Mouse (Mus musculus): ENCODE results near the gene Clec4g. TPM values are rescaled to one million over a fixed set of nuclear protein-coding genes. Genes with fewer than 3 reads are reported as not detected.
A peak's percentile ranks its signal among the peaks of the same experiment; 100 is the strongest.
"Not testable (repeated sequence)": the region's sequence is repeated elsewhere in the genome, so short reads cannot be mapped to it uniquely, and the experiment has no call there.

The Clec4g gene
- polyA plus RNA-seq (2012; rRNA removed) (2.8 and 3.5 TPM in 2 replicates), polyA plus RNA-seq (2014; fragmentation: Nextera tagmentation; extraction: Ambion mirVana) (3.6 and 4.2 TPM in 2 replicates)

DNA sequence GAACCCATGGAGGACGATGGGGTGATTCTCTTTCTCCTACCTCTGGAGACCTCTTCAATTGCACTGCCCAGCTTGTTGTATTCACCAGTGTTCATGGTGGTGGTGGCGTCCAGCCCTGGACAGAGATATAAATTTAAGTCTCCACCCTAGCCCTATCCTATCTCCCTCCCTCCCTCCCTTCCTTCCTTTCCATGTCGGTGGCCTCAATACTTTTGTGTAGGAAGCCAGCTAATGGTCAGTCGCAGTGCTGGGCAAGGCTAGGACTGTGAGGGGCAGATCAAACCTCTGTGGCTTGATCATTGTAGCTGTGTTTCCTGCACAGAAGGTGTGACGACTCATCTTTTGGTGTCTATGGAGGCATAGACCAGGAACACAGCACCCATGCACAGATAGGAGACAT lies at the start of gene Clec4g:
Gene Clec4g, minus strand, starts transcription at position 101 of the 400 bp plus-strand sequence.
- Histone ChIP-seq H3K27ac (no peak within 1 kb of the TSS), H3K27me3 (ENCODE audit: control insufficient read depth, insufficient read depth, low read length) (no peaks in the 10 kb centered on the region), H3K9ac (replicated peaks) (no peak within 1 kb of the TSS), H3K4me2 (ENCODE audit: low read depth) (no peak within 1 kb of the TSS), H3K4me3 (ENCODE audit: insufficient read depth in 1 of 2, low read depth in 2 of 2, low read length in 2 of 2) (no peak within 1 kb of the TSS), H3K9me3 (ENCODE audit: control insufficient read depth, low read length) (no peaks in the 10 kb centered on the region), H3K36me3 (replicated peaks; ENCODE audit: control insufficient read depth, insufficient read depth, low read depth) (no peaks in the 10 kb centered on the region), H3K4me1 (replicated peaks; ENCODE audit: control insufficient read depth in 2 of 2, insufficient read depth in 2 of 2, low read length in 1 of 2) (peaks cover 0 to 12% of the 10 kb centered on the region in 2 experiments; a peak in 3 of 4 replicates)
- WGBS (ENCODE audit: insufficient replicate concordance) = 33% methylated on average over 5 of the region's 5 CpGs
- no peak for TF ChIP-seq EP300 (IDR thresholded peaks at IDR 0.05; ENCODE audit: low read depth)
- no peak for TF ChIP-seq CTCF (IDR thresholded peaks at IDR 0.05; ENCODE audit: low read depth)
- ATAC-seq (ENCODE audit: insufficient read depth) = no peak
- DNase-seq (ENCODE audit: low read depth in 3 of 3, low spot score in 3 of 3) = no peak

DNA sequence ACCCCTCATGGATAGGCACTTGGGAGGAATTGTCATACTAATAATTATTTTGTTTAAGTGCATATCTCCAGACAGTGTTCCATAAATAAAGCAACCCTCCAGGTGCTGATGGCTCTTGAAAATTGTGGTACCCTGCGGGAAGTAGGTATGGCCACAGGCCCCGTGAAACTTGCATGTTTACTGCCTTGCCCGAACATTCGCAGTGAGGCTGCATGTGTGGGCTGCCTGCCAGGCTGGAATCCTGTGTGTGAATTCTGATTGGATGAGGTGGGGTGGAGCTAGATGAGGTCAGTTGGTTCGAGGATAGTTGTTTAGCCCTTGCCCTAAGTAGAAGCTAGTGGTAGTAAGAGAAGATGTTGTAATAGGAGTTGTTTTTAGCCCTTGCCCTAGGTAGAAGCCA lies 48.2 kb upstream of the Clec4g start:
- H3K4me1 ChIP-seq (replicated peaks; ENCODE audit: control insufficient read depth in 2 of 2, insufficient read depth in 2 of 2, low read length in 1 of 2); H3K4me2 ChIP-seq (ENCODE audit: low read depth); H3K9ac ChIP-seq (replicated peaks); H3K27ac ChIP-seq; H3K27me3 ChIP-seq (ENCODE audit: control insufficient read depth, insufficient read depth, low read length); ATAC-seq (ENCODE audit: insufficient read depth); DNase-seq (ENCODE audit: low read depth in 3 of 3, low spot score in 3 of 3); H3K36me3 ChIP-seq (replicated peaks; ENCODE audit: control insufficient read depth, insufficient read depth, low read depth); H3K9me3 ChIP-seq (ENCODE audit: control insufficient read depth, low read length); H3K4me3 ChIP-seq (ENCODE audit: insufficient read depth in 1 of 2, low read depth in 2 of 2, low read length in 2 of 2): not testable (repeated sequence)
- 67% methylated on average over 5 of the region's 5 CpGs for WGBS (ENCODE audit: insufficient replicate concordance)

- ATAC-seq (ENCODE audit: insufficient read depth) (peak; percentile 100), DNase-seq (ENCODE audit: low read depth in 3 of 3, low spot score in 3 of 3) (peak; percentile 92 to 96 (median 94))
- Histone ChIP-seq H3K9ac (replicated peaks) (no peak overlapping the region), H3K4me3 (ENCODE audit: insufficient read depth in 1 of 2, low read depth in 2 of 2, low read length in 2 of 2) (no peak overlapping the region), H3K9me3 (ENCODE audit: control insufficient read depth, low read length) (no peaks in the 10 kb centered on the region), H3K27ac (no peak overlapping the region), H3K36me3 (replicated peaks; ENCODE audit: control insufficient read depth, insufficient read depth, low read depth) (no peaks in the 10 kb centered on the region), H3K27me3 (ENCODE audit: control insufficient read depth, insufficient read depth, low read length) (no peaks in the 10 kb centered on the region), H3K4me1 (replicated peaks; ENCODE audit: control insufficient read depth in 2 of 2, insufficient read depth in 2 of 2, low read length in 1 of 2) (no peaks in the 10 kb centered on the region), H3K4me2 (ENCODE audit: low read depth) (no peak overlapping the region)
- WGBS (ENCODE audit: insufficient replicate concordance) = 54% methylated on average over 18 of the region's 18 CpGs
- TF ChIP-seq EP300 (IDR thresholded peaks at IDR 0.05; ENCODE audit: low read depth) (no peak), CTCF (IDR thresholded peaks at IDR 0.05; ENCODE audit: low read depth) (no peak)
Observed at GRCm38 (mm10) chr8:3754261-3754850, 33.9 kb upstream of the Clec4g start.

DNA sequence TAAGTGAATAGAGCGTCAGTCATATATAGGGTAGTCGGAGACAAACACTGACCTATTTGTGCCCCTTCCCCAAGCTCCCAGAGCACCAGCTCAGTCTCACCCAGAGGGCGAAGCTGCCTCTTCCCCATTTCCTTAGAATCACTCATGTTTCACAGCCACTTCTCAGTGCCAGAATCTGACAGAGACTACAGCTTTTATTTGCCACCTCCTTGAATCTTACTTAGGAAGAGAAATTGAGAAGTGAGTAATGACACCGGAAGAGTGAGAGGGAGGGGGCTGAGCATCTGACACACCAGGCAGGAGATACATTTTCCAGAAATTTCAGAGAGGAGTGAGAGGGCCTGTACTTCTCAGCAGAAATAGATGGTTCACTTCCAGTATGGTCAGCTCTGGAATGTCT lies 28.3 kb upstream of the Clec4g start, which contains the start of gene Cd209a:
Gene Cd209a, minus strand, starts transcription at position 224 of the 400 bp plus-strand sequence.
- no peaks in the 10 kb centered on the region for H3K4me1 ChIP-seq (replicated peaks; ENCODE audit: control insufficient read depth in 2 of 2, insufficient read depth in 2 of 2, low read length in 1 of 2)
- H3K4me2 ChIP-seq (ENCODE audit: low read depth) = no peak within 1 kb of the TSS
- no peaks in the 10 kb centered on the region for H3K36me3 ChIP-seq (replicated peaks; ENCODE audit: control insufficient read depth, insufficient read depth, low read depth)
- no peak within 1 kb of the TSS for H3K9ac ChIP-seq (replicated peaks)
- no peaks in the 10 kb centered on the region for H3K27me3 ChIP-seq (ENCODE audit: control insufficient read depth, insufficient read depth, low read length)
- no peak within 1 kb of the TSS for H3K27ac ChIP-seq
- 58% methylated on average over 4 of the region's 4 CpGs for WGBS (ENCODE audit: insufficient replicate concordance)
- ATAC-seq (ENCODE audit: insufficient read depth) (no peak), DNase-seq (ENCODE audit: low read depth in 3 of 3, low spot score in 3 of 3) (no peak)
- no peaks in the 10 kb centered on the region for H3K9me3 ChIP-seq (ENCODE audit: control insufficient read depth, low read length)
- H3K4me3 ChIP-seq (ENCODE audit: insufficient read depth in 1 of 2, low read depth in 2 of 2, low read length in 2 of 2) = no peak within 1 kb of the TSS
- no peak for TF ChIP-seq CTCF (IDR thresholded peaks at IDR 0.05; ENCODE audit: low read depth)
- no peak for TF ChIP-seq EP300 (IDR thresholded peaks at IDR 0.05; ENCODE audit: low read depth)

DNA sequence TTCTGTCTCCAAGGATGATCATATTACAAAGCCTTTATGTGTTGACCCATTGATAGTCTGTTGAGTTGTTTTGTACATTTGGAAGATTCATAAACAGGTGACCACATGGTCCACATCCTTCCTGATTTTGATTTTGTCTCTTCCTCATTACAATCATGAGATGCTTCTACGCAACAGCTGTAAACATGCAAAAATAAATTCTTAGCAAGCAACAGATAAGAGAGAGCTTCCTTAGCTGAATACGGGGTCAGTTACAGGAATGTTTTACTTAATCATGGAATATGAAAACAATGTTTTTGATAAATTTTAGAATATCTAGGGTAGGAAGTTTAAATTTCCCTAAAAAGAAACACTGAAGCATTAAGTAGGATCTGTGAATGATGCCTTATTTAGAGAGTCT lies 16.5 kb upstream of the Clec4g start:
- WGBS (ENCODE audit: insufficient replicate concordance) = 57% methylated on average over 2 of the region's 2 CpGs
- ATAC-seq (ENCODE audit: insufficient read depth) (no peak), DNase-seq (ENCODE audit: low read depth in 3 of 3, low spot score in 3 of 3) (no peak)
- Histone ChIP-seq H3K27me3 (ENCODE audit: control insufficient read depth, insufficient read depth, low read length) (no peaks in the 10 kb centered on the region), H3K36me3 (replicated peaks; ENCODE audit: control insufficient read depth, insufficient read depth, low read depth) (no peaks in the 10 kb centered on the region), H3K9me3 (ENCODE audit: control insufficient read depth, low read length) (no peaks in the 10 kb centered on the region), H3K4me2 (ENCODE audit: low read depth) (no peak overlapping the region), H3K4me1 (replicated peaks; ENCODE audit: control insufficient read depth in 2 of 2, insufficient read depth in 2 of 2, low read length in 1 of 2) (peaks cover 7 to 24% of the 10 kb centered on the region in 2 experiments), H3K27ac (no peak overlapping the region), H3K9ac (replicated peaks) (no peak overlapping the region), H3K4me3 (ENCODE audit: insufficient read depth in 1 of 2, low read depth in 2 of 2, low read length in 2 of 2) (no peak overlapping the region)
- TF ChIP-seq CTCF (IDR thresholded peaks at IDR 0.05; ENCODE audit: low read depth) = no peak
